Mouse (Mus musculus) hematopoietic stem cell, adult 5-6 weeks (primary cell): ENCODE measurements around the gene Actl6b. TPM values are rescaled to one million over a fixed set of nuclear protein-coding genes. Genes with fewer than 3 reads are reported as not detected.

Experiments
- ATAC-seq, 2 experiments: fragments of 125-278 bp in 1 of 2; replicated peaks in 1 of 2; 2 replicates each; pipeline ENCODE4 v1.8.0; 2016 to 2017; ENCODE audit warnings: inconsistent platforms in 2 of 2, mild to moderate bottlenecking in 2 of 2, moderate number of reproducible peaks in 2 of 2, low read depth in 1 of 2, moderate TSS enrichment in 1 of 2; ENCODE audit not compliant: low FRiP score in 2 of 2, poor library complexity in 2 of 2, severe bottlenecking in 2 of 2, insufficient read depth in 1 of 2, low TSS enrichment in 1 of 2
- total RNA-seq: library from RNA; stranded (forward); fragments of 172-1452, 232-1000 nt; gene quantifications from 2 replicates; pipeline ENCODE4 v1.2.3, GENCODE M21; 2017

Gene Actl6b
- not detected in 2 replicates for total RNA-seq

- peak in 1 of 2 experiments; percentile 75; a peak in 2 of 4 replicates for ATAC-seq
These were observed at the start of gene Actl6b for GRCm38 (mm10) chr5:137553411-137553837. Gene Actl6b (plus strand): TSS chr5:137553517.

- ATAC-seq = no peak
These were observed 49.3 kb upstream of the Actl6b start for GRCm38 (mm10) chr5:137504041-137504440.

- ATAC-seq = peak; percentile 35 to 55; a peak in 2 of 4 replicates
These were observed 43.3 kb upstream of the Actl6b start for GRCm38 (mm10) chr5:137510014-137510501.

- no peak for ATAC-seq
These were observed 42.5 kb upstream of the Actl6b start for GRCm38 (mm10) chr5:137510573-137511390.

- ATAC-seq = no peak
These were observed 41.6 kb upstream of the Actl6b start for GRCm38 (mm10) chr5:137511706-137512105.

DNA sequence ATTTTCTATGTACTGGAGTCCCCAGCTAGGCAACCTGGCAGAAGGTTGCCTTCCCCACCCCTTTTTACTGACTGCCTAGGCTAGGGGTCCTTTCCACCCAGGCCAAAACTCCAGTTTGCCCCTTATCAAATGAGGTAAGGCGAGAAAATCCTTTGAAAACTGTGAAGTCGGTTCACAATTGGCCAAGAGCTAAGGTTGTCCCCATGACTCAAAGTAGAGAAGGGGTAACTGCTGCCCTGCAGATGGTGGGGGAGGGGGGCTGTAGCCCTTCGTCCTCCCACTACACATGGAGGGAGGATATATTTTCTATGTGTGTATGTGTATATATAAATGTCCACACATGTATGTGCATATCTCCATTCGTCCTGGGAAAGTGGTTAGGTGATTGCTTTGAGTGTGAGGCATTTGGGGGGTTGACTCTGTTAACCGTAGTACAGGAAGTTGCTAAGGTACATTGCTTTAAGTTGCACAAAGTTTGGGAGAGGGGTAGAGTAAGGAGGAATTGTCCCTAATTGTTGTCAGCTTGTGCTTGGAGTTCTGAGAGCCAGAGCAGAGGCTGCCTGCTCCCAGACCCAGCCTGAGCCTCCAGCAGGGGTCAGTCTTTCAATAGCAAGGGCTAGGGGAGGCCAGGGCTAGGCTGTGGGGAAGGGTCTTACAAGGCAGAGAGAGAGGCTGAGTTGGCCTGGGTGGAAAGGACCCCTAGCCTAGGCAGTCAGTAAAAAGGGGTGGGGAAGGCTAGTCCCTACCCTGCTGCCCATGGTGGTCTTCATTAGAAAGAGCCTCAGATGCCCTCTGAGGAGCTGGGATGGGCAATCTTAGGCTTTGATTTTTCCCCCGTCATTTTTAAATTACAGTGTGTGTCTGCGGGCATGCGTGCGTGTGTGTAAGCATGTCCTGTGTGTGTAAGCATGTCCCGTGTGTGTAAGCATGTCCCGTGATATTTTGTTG is 40.2 kb upstream of the Actl6b start:
- ATAC-seq = no peak

DNA sequence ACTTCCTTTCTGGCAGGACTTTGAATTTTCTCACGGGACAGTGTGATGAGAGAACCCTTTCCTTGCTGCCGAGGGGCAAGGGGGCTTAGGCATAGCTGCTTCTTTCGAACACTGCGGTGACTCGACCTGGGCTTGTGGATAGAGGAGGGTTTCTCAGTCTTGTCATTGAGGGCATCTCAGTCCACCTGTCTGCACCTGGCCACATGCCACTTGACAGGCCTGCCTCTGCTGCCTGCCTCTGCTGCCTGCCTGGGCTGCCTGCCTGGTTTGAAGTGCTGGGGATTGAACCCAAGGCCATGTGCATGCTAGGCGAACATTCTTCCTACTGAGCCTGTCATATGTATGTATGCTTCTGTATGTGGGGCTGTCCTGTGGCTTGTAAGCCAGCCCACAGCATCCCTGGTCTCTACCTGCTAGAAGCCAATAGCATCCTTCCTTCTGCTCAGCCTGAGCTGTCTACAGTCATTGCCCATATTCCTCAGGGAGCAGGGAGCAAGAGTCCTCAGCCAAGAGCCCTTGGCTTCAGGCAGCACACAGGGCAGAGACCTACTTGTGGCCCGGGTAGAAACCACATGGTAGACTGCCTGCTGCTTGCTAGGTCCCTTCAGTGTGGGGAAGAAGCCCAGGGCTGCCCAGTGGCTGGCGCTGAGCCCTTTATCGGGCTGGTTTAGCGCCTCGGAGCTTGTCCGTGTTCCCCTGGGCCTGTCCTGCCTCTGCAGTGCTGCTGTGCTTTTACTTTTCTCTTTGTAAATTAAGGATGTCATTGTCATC is 39.2 kb upstream of the Actl6b start:
- ATAC-seq = no peak

GRCm38 (mm10) chr5:137514811-137515210 is 38.5 kb upstream of the Actl6b start:
- no peak for ATAC-seq

GRCm38 (mm10) chr5:137518436-137518835 is 34.9 kb upstream of the Actl6b start, which contains the start of gene Gigyf1:
Gene Gigyf1 (plus strand): TSS chr5:137518548.
- peak in 1 of 2 experiments; percentile 67; a peak in 2 of 4 replicates for ATAC-seq

DNA sequence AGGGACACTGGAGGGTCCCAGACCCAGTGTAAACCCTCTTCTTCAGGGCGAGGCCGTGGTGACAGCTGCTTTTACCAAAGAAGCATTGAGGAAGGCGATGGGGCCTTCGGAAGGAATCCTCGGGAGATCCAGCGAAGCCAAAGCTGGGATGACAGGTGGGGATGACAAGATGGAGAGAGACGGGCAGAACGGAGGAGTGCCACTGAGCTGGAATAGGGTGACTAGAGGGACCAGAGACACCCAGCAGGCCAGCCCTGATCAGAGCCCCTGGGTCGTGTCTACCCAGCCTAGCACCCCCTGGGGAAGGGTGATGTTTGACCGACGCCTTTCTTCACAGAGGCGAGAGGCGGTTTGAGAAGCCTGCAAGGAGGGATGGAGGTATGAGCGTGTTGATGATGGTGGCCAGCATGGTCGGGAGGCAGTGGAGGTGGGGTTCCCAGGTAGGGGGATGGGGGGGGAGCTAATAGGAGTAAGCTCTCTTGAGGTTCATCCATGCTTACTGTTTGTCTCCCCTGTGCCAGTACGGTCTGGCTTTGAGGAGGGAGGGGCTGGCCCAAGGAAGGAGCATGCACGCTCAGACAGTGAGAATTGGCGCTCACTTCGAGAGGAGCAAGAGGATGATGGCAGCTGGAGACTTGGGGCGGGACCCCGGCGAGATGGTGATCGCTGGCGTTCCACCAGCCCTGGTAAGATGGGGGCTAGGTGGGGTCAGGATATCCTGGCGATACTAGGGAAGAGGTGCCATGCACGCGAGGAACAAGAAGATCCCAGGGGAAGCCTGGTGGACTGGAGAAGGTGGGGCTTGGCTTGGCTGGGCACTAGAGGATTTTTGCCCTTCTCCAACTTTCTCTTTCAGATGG is 33.4 kb upstream of the Actl6b start:
- ATAC-seq = no peak

GRCm38 (mm10) chr5:137521861-137522260 is 31.5 kb upstream of the Actl6b start:
- ATAC-seq = no peak

DNA sequence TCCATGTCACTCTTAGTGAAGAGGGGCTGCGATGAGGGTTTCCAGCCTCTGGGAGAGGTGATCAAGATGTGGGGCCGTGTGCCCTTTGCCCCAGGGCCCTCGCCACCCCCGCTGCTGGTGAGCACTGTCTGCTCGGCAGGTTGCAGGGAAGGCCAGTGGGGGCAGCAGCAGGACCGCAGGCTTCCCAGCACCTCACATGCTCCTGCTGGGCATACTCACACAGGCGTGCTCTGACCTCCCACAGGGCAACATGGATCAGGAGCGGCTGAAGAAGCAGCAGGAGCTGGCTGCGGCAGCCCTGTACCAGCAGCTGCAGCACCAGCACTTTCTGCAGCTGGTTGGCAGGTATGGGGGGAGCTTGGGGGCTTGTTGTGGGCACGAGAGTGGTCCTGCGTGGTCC is 30.6 kb upstream of the Actl6b start:
- ATAC-seq = no peak

- no peak for ATAC-seq
These were observed 29.7 kb upstream of the Actl6b start for GRCm38 (mm10) chr5:137523396-137524250.

GRCm38 (mm10) chr5:137524251-137524515 is 29.1 kb upstream of the Actl6b start:
- ATAC-seq = no peak

- ATAC-seq = no peak
These were observed 28.6 kb upstream of the Actl6b start for GRCm38 (mm10) chr5:137524671-137525070.

DNA sequence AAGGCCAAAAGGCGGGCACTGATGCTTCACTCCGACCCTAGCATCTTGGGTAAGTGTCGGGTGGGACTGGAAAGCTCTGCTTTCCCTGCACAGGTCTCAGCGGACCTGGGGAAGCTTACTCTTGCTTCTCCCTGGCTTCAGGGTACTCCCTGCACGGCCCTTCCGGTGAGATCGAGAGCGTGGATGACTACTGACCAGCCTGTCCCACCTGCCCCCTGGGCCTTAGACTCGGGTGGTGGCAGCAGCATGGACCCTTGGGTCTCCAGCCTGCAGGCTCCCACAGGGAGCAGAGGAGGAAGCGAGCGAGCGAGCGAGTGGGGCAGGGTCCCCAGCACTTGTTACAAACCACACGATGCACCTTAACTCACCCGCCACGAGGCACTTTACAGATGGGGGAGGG is 27.8 kb upstream of the Actl6b start:
- no peak for ATAC-seq
